Mouse (Mus musculus): ENCODE measurements around the gene Barhl2.

DNA sequence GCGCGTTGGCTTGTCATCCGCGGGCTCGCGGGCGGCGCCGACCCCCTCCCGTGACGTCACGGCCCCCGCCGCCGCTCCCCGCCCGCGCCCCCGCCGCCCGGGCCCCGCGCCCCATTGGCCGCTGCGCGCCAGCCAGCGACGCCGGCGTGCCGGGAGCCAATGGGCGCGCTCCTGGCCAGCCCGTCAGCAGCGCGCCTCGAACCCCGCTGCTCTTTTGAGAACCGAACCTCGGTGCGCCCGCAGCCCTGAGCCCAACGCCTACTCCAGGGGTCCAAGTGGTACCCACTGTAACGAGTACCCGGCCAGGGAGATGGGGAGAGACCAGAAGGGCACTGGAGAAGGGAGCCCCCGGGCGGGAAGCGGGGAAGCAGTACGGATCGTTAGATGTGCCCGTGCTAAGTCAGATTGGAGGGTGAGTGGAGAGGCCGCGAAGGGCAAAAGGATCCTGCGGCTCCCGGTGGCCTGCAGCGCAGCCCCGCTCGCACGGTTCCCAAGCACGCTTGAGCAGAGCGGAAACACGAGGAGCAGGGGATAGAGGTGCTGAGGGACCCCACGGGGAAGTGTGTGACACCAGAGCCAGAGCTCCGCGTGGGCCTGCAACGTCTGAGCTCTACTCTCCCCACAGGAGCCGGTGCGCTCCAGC, 632 bp upstream of the Barhl2 start:
- no peak for TF ChIP-seq CTCF (IDR thresholded peaks at IDR 0.05; ENCODE audit: low read depth)
- no peak for TF ChIP-seq EP300 (IDR thresholded peaks at IDR 0.05; ENCODE audit: low read depth)
